Mouse (Mus musculus) T-helper 2 cell (primary cell): Measurements from ENCODE around the gene Mrpl24.

Source experiments
- in situ Hi-C: fragments of 300-600 bp; cut with MboI, MseI; formaldehyde crosslinking; loops from one replicate; pipeline ENCODE4 v1.15.1; 2025; ENCODE audit warnings: high pct_unique_total_duplicates

Mrpl24 gene

DNA sequence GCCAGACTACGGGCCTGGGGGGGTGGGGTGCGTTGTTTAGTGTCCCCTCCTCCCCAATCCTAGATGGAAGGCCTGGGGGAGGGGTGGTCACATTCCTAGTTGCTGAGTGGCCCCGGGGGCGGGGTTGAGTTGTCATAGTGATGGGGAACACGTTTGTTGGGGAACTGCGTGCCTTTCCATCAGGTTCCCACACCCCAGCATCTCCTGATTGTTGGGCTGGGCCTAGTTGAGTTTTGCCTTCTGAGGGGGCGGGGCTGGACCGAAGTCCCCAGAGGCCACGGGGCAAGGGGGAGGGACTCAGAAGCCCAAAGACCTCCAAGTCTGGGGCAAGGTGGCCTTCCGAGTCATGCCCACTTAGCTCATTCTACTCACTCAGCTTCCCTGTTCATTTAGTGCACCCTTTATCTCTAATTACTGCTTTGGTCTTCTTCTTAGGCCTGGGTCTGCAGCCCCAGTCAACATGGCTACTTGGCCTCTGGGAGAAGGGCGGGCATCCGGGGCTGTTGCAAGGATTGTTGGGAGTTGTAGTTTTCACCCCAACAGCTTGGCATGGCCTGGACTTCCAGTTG, 8.6 kb upstream of the Mrpl24 start:
- in situ Hi-C loops: no loop called here

DNA sequence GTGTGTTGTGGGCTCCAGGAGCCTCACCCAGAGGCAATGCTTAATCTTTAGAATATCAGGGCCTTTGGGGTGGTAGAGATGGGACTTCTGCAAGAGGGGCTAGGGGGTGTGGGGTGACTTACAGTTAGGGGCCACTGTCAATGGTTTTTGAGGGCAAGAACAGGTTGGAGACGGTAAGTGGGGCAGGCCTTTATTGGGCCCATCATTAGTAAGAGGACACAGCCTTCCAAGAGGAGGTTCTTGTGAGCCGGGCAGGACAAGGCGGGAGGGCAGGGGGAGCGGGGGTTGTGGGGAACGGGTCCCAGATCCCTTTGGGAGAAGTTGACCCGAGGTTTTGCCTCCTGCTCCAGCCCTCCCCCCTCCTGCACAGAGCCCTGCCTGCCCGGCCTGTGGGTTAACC, 5.8 kb upstream of the Mrpl24 start:
- in situ Hi-C loops: no loop called here

DNA sequence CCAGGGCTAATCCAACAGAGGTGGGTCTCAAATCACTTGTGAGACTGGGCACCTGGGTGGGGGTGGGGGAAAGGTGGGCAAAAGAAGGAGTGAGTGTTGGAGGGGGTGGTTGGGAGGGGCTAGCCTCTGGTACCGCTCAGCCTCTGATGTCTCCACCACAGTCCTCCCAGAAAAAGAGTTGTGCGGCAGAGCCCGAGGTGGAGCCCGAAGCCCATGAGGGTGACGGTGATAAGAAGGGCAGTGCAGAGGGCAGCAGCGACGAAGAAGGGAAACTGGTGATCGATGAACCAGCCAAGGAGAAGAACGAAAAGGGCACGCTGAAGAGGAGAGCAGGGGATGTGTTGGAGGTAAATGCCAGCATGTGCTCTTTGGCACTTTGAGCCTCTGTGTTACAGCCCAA, 5.4 kb upstream of the Mrpl24 start:
- in situ Hi-C loops: no loop called here

DNA sequence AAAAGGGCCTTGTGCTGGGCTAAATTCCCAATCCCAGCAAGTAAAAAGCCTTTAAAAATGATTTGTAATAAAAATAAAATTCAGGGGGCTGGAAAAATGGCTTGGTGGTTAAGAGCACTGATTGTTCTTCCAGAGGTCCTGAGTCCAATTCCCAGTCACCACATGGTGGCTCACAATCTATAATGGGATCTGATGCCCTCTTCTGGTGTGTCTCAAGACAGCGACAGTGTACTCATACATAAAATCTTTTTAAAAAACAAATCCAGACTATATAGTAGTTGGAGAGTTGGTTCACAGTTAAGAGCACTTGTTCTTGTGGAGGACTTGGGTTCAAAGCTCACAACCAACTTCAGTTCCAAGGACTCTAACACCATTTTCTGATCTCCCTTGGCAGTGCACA, 2.3 kb upstream of the Mrpl24 start:
- in situ Hi-C loops: no loop called here

DNA sequence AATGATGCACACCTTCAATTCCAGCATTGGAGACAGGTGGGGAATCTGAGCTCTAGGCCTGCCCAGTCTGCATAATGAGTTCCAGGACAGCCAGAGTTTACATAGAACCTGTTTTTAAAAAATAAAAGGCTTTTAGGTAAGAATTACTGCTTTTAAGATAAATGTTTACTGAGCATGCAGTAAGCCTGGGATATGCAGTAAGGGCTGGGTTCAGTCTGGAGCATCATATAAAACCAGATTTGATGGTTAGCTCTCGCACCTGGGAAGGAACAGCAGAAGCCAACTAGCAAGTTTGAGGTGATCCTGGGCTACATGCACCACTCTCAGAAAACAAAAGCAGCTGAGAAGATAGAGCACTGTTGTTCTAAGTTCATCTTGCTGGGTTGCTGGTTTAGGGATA, 755 bp upstream of the Mrpl24 start:
- in situ Hi-C loops: no loop called here

DNA sequence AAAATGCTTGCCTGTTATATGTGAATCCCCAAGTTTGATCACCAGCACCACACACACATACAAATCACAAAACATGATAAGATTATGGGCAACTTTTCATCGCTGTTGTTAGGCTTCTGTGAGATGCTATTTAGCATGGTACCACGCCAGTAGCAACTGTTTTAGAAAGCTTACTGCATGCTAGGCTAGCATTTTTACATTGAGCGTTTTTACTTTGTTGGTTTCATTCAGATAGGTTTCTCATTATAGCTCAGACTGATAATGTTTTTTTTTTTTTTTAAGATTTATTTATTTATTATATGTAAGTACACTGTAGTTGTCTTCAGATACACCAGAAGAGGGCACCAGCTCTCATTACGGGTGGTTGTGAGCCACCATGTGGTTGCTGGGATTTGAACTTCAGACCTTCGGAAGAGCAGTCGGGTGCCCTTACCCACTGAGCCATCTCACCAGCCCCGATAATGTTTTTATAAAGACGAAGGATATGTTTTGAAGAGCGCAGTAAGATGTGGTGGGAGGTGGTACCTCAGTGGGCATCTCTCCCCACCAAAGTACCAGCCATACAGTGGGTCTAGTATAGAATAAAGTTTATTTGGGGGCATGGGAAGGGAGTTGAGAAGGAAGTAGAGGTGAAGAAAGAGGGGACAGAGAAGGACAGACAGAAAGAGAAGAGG, 1.1 kb downstream of the Mrpl24 start:
- in situ Hi-C loops: loop anchor here (10.0 kb wide), 1 partner anchor 1324 kb away; the partner anchor contains the start of genes Krtcap2 and Trim46

DNA sequence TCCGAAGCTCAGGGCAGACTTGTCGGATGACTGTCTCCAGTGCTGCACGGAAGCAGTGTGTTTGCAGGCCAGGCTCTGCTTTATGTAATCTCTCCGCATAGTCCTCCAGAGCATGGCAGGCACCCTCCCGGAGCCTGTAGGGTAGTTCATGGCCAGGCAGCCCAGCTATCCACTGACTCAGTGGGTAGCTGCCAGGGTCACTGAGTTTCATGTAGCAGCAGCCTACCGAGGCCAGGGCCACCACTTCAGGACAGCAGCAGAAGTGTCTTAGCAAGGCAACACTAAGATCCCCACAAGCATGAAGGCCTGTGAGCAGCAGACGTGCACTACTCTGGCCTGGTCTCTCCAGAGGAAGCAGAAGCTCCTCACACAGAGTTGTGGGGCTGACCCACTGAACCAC, 5.7 kb downstream of the Mrpl24 start:
- in situ Hi-C loops: loop anchor here (10.0 to 25.0 kb wide), 2 partner anchors 787 to 1320 kb away; partner anchors contain the start of genes Krtcap2, Rit1 and Trim46

DNA sequence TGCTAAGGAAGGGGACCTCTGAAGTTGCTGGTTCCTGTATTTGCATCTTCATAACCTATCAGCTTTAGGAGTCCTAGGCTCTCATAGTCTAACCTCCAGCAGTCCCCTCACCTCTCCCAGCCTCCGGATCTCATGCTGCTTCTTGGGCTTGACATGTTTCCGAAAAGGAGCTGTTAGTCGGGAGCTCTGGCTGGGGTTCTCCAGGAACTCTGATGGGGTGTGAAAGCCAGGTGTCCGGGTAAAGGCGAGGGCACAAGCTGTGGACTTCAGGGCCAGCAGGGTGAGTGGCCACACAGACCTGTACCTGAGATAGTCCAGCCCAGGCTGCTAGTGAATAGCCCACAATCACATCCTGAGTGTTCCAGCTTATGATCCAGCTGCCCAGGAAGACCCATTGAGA, 8.1 kb downstream of the Mrpl24 start:
- in situ Hi-C loops: loop anchor here (10.0 to 25.0 kb wide), 2 partner anchors 785 to 1317 kb away; partner anchors contain the start of genes Krtcap2, Rit1 and Trim46

DNA sequence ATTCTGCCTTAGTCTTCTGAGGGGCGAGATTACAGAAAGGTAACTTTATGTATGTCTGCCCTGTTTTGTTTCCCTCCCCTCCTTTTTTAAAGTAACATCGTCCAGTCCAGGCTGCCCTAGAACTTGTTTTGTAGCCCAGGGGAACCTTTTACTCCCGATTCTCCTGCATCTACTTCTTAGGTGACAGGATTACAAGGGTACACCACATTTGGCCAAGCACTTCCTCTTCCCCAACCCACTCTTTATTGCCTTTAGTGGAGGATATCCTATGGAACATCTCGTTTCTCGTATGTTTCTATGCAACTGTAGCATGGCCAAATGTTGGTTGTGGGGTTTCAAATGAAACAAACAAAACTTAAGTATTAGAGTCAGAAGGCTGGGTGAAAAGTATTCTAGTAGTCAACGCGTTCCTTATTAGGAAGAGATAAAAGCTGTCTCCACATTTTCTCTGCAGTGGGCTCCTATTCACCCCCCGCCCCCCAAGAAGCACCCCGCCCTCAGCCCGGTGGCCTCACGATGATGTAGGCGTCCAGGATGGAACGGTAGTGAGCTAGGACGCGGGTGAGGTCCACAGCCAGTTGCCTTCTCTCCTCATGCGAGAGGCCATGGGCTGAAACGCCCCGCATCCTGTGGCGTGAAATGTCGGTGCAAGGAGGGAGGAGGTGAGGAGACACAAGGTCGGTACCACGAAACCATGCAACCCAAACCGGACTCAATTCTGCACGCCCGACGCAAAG, 10.2 kb downstream of the Mrpl24 start:
- in situ Hi-C loops: loop anchor here (10.0 to 25.0 kb wide), 2 partner anchors 783 to 1315 kb away; partner anchors contain the start of genes Krtcap2, Rit1 and Trim46

DNA sequence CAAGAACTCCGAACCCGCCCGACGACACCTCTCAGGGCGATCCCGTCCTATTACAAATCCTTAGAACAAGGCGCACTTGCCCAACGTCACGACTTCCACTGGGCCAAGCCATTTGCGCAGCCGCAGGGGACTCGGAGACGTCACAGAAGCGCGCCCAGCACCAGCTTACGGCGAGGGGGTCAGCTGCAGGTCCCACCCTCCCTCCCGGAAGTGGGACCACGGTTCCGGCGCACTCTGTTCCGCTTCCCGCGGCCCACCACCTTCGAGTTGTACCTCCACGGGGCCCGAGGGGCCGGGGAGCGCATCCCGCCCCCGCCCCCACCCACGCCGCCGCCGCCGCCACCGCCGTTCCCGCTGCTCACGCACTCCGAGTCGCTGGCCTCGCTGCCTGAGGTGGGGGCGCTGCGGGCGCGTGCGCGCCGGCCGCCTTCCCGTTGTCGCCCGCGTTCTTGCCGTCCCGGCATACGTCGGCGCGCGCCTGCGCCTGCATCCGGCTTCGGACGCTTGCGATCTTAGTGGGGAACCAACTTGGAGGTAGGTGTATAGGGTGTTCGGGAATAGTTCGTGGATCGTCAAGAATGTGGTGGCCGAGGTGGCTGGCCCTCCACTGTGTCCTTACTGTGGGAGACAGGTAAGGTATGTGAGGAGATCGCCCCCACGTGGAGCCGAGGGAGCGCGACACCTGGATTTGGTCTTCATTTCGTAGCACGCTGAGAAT, 10.9 kb downstream of the Mrpl24 start, which contains the start of the genes Isg20l2 and Rrnad1:
Gene Isg20l2 (plus strand): TSS at position 237 of the 718 bp plus-strand sequence.
Gene Rrnad1 (minus strand): TSS at position 640 of the 718 bp plus-strand sequence.
- in situ Hi-C loops: loop anchor here (25.0 kb wide), 1 partner anchor 782 kb away; the partner anchor contains the start of gene Rit1

DNA sequence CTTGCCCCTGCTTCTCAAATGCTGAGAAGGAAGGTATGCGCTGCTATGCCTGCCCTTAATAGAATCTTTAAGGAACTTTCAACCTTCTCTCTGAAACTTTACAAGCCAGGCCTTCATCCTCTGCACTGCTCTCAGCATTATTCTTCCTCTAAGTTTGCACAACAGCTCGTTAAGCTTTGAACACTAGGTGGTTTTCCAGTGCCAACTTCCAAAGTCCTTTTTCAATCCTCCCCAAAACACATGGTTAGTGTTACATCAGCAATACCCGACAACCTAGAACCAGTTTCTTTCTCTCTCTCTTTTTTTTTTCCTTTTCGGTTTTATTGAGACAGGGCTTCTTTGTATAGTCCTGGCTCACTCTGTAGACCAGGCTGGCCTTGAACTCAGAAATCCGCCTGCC, 14.7 kb downstream of the Mrpl24 start:
- in situ Hi-C loops: loop anchor here (25.0 kb wide), 1 partner anchor 778 kb away; the partner anchor contains the start of gene Rit1

DNA sequence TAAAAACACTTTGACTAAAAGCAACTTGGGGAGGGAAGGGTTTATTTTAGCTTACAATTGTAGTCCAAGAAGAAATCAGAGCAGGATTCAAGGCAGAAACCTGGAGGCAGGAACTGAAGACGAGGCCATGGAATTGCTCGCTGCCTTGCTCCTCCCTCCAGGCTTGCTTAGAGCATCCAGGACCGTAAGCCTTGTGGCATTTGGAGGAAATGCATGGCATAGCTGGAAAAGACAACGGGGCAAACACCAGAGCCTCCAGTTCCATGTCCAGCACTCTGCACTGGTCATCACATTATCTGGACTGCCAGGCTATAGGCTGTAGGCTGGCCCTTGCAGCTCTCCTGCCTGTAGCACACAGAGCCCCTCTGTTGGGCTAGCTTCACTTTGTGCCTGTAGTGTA, 15.2 kb downstream of the Mrpl24 start:
- in situ Hi-C loops: loop anchor here (25.0 kb wide), 1 partner anchor 778 kb away; the partner anchor contains the start of gene Rit1

DNA sequence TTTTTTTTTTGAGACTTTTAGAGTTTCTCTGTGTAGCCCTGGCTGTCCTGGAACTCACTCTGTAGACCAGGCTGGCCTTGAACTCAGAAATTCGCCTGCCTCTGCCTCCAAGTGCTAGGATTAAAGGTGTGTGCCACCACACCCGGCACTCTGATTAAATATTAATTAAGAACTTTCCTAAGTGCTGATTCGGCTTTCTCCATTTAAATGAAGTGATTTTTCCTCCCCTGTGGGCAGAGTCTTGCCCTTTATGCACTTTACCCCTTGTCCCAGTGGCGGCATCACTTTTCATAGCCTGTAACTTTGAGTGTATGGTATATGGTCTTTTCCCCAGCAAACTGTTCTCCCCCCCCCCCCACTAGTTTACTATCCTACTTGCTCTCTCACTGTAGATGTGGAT, 15.9 kb downstream of the Mrpl24 start:
- in situ Hi-C loops: loop anchor here (25.0 kb wide), 1 partner anchor 777 kb away; the partner anchor contains the start of gene Rit1

DNA sequence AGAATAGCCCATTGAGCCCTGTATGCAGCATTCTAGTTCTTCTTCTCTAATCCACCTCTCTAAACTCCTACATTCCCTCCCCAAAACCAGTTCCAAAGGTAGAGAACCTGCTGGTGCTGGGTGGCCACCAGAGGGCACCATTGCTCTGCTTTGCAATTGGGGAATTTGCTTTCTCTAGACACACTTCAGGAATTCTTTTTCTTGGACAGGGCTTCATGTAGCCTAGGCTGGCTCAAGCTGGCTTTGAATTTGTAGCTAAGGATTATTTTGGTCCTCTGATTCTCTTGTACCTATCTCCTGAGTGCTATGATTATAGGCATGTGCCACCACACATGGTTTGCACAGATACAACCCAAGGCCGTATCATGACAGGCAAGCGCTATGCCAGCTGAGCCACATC, 16.5 kb downstream of the Mrpl24 start:
- in situ Hi-C loops: loop anchor here (25.0 kb wide), 1 partner anchor 777 kb away; the partner anchor contains the start of gene Rit1

DNA sequence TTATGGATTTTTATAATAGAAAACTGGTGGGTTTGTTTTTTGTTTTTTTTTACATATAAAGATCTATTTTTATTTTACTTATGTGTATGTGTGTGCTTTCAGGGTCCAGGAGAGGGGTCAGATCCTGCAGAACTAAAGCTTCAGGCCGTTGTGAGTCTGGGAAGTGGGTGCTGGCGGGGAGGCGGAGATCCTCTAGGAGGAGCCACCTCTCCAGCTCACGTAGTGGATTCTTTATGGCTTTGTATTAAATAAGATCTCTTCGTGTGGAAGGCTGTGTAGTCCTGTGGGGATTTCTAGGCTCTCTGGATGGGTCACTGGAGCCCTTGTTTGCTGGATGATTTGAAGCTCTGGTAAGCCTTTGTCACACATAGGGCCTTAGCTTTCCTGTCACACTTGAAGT, 21.3 kb downstream of the Mrpl24 start:
- in situ Hi-C loops: loop anchor here (5.0 to 25.0 kb wide), 2 partner anchors 42 to 772 kb away; partner anchors contain the start of gene Rit1

DNA sequence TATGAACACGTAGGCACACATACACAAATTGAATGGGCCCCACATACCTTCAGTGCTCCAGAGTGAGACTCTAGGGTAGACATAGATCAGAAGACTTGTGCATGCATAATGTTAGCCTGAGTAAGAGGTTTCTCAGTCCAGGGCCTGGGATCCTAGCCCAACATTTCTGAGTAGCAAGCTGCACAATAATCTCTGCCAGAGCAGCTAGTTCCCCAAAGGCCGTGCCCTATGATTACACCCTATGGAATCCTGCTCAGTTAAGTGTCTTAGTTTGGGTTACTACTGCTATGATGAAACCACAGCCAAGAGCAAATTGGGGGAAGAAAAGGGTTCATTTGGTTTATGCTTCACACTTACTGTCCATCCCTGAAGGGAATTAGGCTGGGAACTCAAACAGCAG, 23.2 kb downstream of the Mrpl24 start:
- in situ Hi-C loops: loop anchor here (5.0 to 25.0 kb wide), 2 partner anchors 40 to 770 kb away; partner anchors contain the start of gene Rit1

DNA sequence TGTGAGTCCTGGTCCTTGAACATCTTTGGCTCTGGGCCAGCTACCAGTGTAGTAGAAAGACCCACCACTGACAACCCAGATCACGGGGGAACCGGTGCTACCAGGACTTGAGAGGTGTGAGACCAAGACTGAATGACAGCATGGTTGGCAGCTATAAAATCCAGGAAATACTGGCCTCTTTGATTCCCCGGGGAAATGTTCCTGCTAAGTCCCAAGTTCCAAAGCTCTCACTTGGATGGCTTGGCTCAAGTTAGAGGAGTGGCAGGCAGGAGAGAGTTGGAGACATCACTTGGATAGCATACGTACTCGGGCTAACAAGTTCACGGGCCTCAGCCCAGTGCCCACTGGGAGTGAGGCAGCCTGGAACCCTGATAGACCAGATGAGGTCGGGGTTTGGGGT, 24.3 kb downstream of the Mrpl24 start:
- in situ Hi-C loops: loop anchor here (5.0 to 25.0 kb wide), 2 partner anchors 39 to 769 kb away; partner anchors contain the start of gene Rit1

DNA sequence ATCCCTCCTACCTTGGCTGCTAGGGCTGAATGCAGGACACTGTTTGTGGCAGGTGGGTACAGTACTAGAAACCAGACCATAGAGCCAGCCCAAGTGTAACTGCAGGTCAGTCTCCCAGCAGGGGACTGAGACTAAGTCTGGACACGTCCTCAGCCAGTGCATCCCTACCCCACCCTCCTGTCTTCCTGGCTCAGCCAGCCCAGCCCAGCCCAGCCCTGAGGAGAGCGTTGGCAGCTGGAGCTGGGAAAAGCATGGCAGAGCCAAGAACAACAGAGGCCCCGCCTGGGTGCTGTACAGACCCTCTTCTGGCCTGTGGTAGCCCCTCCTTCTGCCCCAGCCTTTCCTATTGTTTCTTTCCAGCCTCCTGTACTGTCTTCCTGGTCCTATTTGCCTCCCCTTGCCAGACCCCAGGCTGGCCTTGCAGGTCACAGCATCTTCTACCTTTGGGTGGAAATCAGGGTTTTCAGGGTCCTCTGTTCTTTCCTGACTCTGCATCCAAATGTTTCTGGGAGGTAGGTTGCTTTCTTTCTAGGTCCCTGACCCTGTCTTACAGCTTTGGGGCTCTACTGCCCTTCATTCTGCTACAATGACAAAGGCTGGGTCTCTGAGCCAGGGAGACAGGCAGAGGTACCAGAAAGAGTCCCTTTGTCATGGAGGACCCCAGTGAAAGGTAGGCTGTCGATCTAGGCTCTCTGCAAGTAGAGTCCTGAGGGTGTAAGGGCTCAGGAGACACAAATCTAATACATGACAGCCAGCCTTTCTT, 25.7 kb downstream of the Mrpl24 start:
- in situ Hi-C loops: loop anchor here (5.0 to 25.0 kb wide), 2 partner anchors 37 to 767 kb away; partner anchors contain the start of gene Rit1

DNA sequence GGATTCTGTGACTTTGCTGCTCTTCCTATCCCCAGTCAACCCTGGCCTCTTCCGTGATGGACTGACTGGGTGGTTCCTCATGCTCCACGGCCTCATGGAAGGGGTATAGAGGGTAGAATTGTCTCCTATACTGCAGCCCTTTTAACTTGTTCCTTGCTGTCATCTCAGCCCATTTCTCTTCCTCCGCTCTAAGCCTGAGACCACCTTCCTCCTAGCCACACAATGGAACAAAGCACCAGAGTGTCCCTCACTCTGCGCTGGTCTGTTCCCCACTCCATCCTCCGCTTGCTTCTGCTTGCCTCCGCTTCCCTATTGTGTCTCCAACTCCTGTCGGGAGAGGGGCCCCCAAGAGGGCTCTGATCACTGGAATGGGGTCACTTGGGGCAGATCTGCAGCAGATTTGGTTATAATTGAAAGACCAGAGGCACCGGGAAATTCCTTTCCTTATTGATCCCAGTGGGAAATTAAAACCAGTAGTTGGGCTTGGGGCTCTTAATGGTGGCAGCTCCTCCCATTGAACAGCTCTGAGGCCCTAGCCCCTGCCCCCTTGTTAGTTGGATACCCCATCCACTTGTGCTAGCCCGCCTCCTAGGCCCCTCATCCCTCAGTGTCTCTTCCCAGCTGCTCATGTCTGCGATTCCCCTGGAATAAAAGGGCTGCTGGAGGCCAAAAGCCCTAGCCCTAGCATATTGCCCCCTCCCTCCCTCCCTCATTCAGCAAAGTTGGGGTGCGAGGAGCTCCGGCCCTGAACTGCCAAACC, 26.7 kb downstream of the Mrpl24 start:
- in situ Hi-C loops: loop anchor here (25.0 kb wide), 1 partner anchor 766 kb away; the partner anchor contains the start of gene Rit1
